Mouse (Mus musculus) MEL (cell line): ENCODE results near the gene Ppef2.

Source experiments
- CHD1 ChIP-seq: IDR thresholded peaks from 2 replicates; pipeline ENCODE4 v1.6.1; 2012; ENCODE audit warnings: low read depth, mild to moderate bottlenecking, inconsistent platforms, low read length, improper control_type of control experiment
- CTCF ChIP-seq, 3 experiments: IDR thresholded peaks in 2 of 3; conservative IDR thresholded peaks in 1 of 3; 2 replicates each; pipeline ENCODE4 v1.5.1; 2011 to 2012; ENCODE audit warnings: low read length in 3 of 3, low read depth in 2 of 3, mild to moderate bottlenecking in 2 of 3, improper control_type of control experiment in 1 of 3, inconsistent platforms in 1 of 3, mixed read lengths in 1 of 3, moderate library complexity in 1 of 3; ENCODE audit not compliant: control insufficient read depth in 1 of 3, insufficient read depth in 1 of 3, poor library complexity in 1 of 3, severe bottlenecking in 1 of 3
- GATA1 ChIP-seq: IDR thresholded peaks from 2 replicates; pipeline ENCODE4 v1.6.1; 2011; ENCODE audit warnings: low read depth, low read length, improper control_type of control experiment
- MEF2A ChIP-seq: IDR thresholded peaks from 2 replicates; pipeline ENCODE4 v1.6.1; 2014; ENCODE audit warnings: low read depth, mild to moderate bottlenecking, inconsistent platforms, low read length, improper control_type of control experiment; ENCODE audit not compliant: poor library complexity, insufficient replicate concordance, severe bottlenecking; ENCODE audit errors: extremely low read depth

- no peak for TF ChIP-seq MEF2A
- no peak for TF ChIP-seq CHD1
- no peak for TF ChIP-seq GATA1
- no peak for TF ChIP-seq CTCF (IDR thresholded peaks at IDR 0.05 in 2 of 3, conservative IDR thresholded peaks at IDR 0.05 in 1 of 3; ENCODE audit: control insufficient read depth in 1 of 3, insufficient read depth in 1 of 3, low read depth in 2 of 3, low read length in 3 of 3, poor library complexity in 1 of 3, severe bottlenecking in 1 of 3)
Measured at GRCm38 (mm10) chr5:92282571-92282970, 26.5 kb upstream of the Ppef2 start.
